Mouse (Mus musculus) midbrain, embryonic 12.5 days (tissue): ENCODE results near the gene A930033H14Rik. TPM values are rescaled to one million over a fixed set of nuclear protein-coding genes. Genes with fewer than 3 reads are reported as not detected.

Source experiments
- ATAC-seq: fragments of 200-750 bp; cut with Nextera tagmentation; 2 replicates; pipeline ENCODE4 v1.8.0; 2017; ENCODE audit warnings: low read depth, moderate TSS enrichment, moderate library complexity; ENCODE audit not compliant: low FRiP score
- H3K27ac ChIP-seq: fragments of 300-500 bp; sonication (generic); replicated peaks from 2 replicates; pipeline ENCODE4 v1.5.1; 2016; ENCODE audit warnings: mild to moderate bottlenecking
- H3K27me3 ChIP-seq: fragments of 300-500 bp; sonication (generic); 2 replicates; pipeline ENCODE4 v1.6.1; 2016; ENCODE audit warnings: mild to moderate bottlenecking
- H3K36me3 ChIP-seq: fragments of 300-500 bp; sonication (generic); 2 replicates; pipeline ENCODE4 v1.6.1; 2016
- H3K4me1 ChIP-seq: fragments of 300-500 bp; sonication (generic); 2 replicates; pipeline ENCODE4 v1.6.1; 2016
- H3K4me2 ChIP-seq: fragments of 300-500 bp; sonication (generic); replicated peaks from 2 replicates; pipeline ENCODE4 v1.6.1; 2016; ENCODE audit warnings: mild to moderate bottlenecking, moderate library complexity
- H3K4me3 ChIP-seq: fragments of 300-500 bp; sonication (generic); 2 replicates; pipeline ENCODE4 v1.5.1; 2016; ENCODE audit warnings: mild to moderate bottlenecking
- H3K9ac ChIP-seq: fragments of 300-500 bp; sonication (generic); replicated peaks from 2 replicates; pipeline ENCODE4 v1.6.1; 2016; ENCODE audit warnings: mild to moderate bottlenecking, moderate library complexity
- H3K9me3 ChIP-seq: fragments of 300-500 bp; sonication (generic); 2 replicates; pipeline ENCODE4 v1.6.1; 2016; ENCODE audit warnings: mild to moderate bottlenecking
- WGBS: fragments of 180-500 bp; shearing (Covaris S2); methylation state at CpG from one replicate; pipeline ENCODE4 v1.1.7; 2016; 5-methylcytosine and 5-hydroxymethylcytosine counted together
- polyA plus RNA-seq: library from polyadenylated mRNA; unstranded; fragments of >200 nt; fragmentation: Nextera tagmentation; extraction: Ambion mirVana; gene quantifications from 2 replicates; pipeline ENCODE4 v1.2.1, GENCODE M21; 2016

A930033H14Rik gene
- polyA plus RNA-seq, 1 experiment from 2014 or later = 1.1 TPM

DNA sequence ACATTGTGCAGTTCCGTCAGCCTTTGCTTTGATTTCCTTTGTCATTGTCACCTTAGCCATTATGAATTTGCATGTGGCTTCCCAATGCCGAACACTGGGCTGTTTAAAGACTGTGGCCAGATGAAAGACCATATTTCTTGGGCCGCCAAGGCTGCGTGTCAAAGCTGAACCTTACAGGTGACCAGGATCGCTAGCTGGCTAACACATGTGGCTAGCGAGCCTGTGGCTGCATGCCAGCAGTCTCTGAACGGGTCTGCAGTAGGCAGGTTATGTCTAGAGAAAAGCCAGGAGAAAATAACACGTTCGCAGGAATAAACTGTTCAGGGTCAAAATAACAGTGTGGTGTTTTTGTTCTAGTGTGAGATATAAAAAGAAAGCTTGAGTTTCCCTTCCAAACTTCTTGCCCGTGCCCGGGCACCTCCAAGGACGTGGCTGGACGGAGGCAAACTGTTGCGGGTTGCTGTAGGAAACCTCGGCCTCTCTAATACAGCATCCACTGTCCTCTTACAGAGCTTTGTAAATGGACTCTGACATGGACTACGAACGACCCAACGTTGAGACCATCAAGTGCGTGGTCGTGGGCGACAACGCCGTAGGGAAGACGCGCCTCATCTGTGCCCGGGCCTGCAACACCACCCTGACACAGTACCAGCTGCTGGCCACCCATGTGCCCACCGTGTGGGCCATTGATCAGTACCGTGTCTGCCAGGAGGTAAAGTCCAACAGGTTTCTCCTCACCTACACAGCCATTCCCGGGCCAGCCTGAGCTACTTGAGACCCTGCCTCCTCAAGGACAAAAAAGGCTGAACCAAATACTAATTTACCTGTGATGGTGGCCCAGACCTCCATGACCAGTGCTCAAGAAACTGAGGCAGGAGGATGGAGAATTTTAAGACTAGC is 35.6 kb upstream of the A930033H14Rik start:
- Histone ChIP-seq H3K4me1 (peaks cover 5% of the 10 kb centered on the region; the same call in 1 of the 2 replicates), H3K36me3 (peaks cover 11% of the 10 kb centered on the region), H3K4me2 (no peak overlapping the region), H3K9me3 (no peaks in the 10 kb centered on the region; the same call in 1 of the 2 replicates), H3K27me3 (no peaks in the 10 kb centered on the region), H3K9ac (no peak overlapping the region), H3K4me3 (no peak overlapping the region), H3K27ac (no peak overlapping the region)
- ATAC-seq = no peak
- WGBS = 93% methylated on average over 29 of the region's 29 CpGs

DNA sequence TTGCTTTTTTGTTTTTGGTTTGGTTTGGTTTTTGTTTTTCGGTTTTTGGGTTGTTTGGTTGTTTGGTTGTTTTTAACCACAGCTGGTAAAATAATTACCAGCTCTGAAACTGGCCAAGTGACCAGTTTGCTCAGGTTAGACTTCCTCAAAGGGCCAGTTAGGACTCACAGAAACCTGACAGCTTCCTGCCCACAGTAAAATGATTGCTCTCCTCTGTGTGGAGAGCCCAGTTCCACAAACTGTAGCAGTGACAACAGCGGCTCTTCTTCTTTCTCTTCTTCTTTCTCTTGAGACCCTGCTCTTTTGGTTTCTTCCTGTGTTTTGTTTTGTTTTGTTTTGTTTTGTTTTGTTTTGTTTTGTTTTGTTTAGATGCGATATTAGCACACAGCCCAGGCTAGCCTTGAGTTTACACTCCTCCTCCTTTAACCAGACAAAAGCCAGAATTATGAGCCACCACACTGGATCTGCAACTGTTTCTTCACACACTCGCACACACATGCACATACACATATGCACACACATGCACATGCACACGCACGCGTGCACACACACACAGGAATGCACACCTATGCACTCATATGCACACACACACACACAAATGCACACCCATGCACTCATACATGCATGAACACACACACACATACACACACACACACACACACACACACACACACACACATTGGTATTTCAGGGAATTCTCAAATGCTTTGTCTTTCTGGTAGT is 34.6 kb upstream of the A930033H14Rik start:
- Histone ChIP-seq H3K27ac (no peak overlapping the region), H3K9ac (no peak overlapping the region), H3K4me1 (no peaks in the 10 kb centered on the region), H3K9me3 (no peaks in the 10 kb centered on the region; the same call in 1 of the 2 replicates), H3K27me3 (no peaks in the 10 kb centered on the region), H3K36me3 (peaks cover 11% of the 10 kb centered on the region), H3K4me2 (no peak overlapping the region), H3K4me3 (no peak overlapping the region)
- WGBS = 93% methylated on average over 7 of the region's 7 CpGs
- no peak for ATAC-seq

DNA sequence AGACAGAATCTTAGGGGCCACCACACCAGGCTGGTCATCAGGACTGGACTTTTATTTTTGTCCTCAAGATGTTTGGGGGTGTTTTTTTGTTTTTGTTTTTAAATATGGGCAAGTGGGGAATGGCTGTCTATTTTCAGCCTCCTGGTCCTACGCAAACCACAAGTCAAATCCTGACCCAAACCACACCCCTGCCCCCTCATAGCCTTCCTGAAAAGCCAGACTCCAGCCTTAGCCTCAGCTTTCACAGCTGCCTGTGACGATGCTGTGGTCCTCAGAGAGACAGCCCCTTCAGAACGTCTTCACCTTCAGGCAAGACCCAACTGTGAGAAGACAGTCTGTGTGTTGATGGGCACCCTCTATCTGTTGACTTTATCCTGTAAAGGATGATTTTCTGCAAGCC is 33.9 kb upstream of the A930033H14Rik start:
- H3K4me3 ChIP-seq = no peak overlapping the region
- H3K4me2 ChIP-seq = no peak overlapping the region
- H3K36me3 ChIP-seq = peaks cover 8% of the 10 kb centered on the region; the same call in 1 of the 2 replicates
- 82% methylated on average over 3 of the region's 3 CpGs for WGBS
- H3K27ac ChIP-seq = no peak overlapping the region
- H3K9ac ChIP-seq = no peak overlapping the region
- H3K27me3 ChIP-seq = no peaks in the 10 kb centered on the region
- H3K9me3 ChIP-seq = no peaks in the 10 kb centered on the region; the same call in 1 of the 2 replicates
- ATAC-seq = no peak
- no peaks in the 10 kb centered on the region for H3K4me1 ChIP-seq

DNA sequence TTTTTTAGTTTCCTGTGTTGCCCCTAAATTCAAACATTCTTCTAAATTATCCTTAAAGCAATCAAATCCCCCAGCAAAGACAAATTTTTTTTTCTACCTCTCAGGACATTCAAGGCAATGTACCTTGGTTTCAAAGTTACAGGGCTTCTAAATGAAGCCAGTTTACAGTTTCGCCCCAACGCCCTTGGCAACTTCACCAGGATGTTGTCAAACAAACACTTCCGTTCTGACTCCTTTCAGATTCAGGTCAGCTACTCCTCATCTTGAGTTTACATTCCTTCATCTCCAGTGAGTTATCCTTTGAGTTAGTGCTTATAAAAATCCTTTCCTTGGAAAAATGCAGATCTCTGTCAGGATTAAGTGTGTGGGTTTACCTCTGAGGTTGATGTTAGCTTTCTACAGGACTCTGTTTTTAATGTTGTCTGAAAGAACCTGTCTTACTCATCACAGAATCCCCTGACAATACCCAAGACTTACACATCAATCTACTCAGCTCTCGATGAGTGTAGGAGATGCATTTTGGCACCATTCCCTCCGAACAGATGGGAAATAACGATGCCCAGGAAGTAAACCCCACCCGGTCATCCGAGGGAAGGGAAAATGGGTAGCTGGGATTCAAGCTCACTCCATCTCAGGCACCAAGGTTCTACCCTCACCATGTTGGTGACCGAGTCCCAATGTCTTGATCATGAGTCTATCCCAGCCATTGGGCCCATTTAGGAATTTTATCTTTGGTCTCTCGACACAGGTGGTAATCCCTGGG is 33.2 kb upstream of the A930033H14Rik start:
- no peaks in the 10 kb centered on the region; the same call in 1 of the 2 replicates for H3K9me3 ChIP-seq
- H3K4me2 ChIP-seq = no peak overlapping the region
- peaks cover 8% of the 10 kb centered on the region; the same call in 1 of the 2 replicates for H3K36me3 ChIP-seq
- no peak overlapping the region for H3K4me3 ChIP-seq
- H3K27ac ChIP-seq = no peak overlapping the region
- no peak overlapping the region for H3K9ac ChIP-seq
- no peaks in the 10 kb centered on the region for H3K4me1 ChIP-seq
- 93% methylated on average over 10 of the region's 10 CpGs for WGBS
- ATAC-seq = no peak
- no peaks in the 10 kb centered on the region for H3K27me3 ChIP-seq

DNA sequence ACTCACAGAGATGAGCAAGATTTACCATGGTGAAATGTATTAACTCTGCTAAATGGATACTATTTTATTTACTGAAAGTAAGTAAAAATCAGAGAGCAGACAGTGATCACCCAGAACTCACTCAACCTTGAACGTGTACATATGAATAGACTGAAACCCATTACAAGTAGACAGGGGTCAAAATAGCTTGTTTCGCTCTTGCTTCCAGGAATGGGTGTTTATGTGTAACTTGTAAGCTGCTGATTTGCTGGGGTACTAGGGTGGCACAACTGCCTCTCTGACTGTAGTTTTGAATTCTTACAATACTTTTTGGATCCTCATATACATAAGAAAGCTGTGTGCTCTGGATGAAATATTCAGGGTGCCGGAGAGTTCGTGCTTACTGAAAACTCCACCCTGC is 32.3 kb upstream of the A930033H14Rik start:
- Histone ChIP-seq H3K9me3 (no peaks in the 10 kb centered on the region; the same call in 1 of the 2 replicates), H3K36me3 (peaks cover 8% of the 10 kb centered on the region; the same call in 1 of the 2 replicates), H3K9ac (no peak overlapping the region), H3K4me1 (no peaks in the 10 kb centered on the region), H3K4me3 (no peak overlapping the region), H3K4me2 (no peak overlapping the region), H3K27ac (no peak overlapping the region), H3K27me3 (no peaks in the 10 kb centered on the region)
- WGBS = 90% methylated on average over 4 of the region's 4 CpGs
- no peak for ATAC-seq

DNA sequence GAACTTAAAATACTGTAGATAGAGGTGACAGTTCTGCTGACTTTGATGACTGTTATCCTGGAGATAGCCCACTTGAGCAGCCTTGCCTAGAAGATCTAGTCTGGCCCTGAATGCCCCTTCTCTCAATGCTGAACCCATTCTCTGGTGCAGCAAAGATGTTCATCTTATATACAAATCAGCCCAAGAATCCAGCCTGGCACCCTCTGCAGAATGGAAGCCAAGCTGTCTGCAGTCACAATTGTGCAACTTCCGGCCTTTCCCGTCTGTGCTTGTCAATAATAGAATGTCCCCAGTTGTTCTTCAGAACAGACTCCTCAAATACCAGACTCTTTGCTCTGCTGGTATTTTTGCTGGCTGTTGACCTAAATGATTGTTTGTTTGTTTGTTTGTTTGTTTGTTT is 27.6 kb upstream of the A930033H14Rik start:
- 93% methylated on average over 2 of the region's 2 CpGs for WGBS

DNA sequence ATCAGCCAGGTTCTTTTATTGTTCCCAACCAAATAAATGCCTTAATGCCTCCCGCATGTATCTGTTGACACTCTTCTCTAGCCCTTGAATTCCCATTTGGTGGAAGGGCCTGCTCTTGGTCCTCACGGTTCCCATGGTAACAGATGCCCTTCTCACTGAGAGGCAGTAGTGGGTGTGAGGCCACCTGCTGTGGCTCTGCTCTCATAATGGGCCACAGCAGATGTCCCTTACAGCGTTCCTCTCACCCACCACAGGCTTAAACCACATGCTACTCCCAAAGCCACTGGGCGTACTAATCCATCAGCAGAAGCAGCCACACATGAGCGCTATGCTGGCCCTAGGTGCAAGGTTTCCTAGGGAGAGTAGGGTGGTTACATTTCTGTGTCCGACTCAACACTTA is 25.4 kb upstream of the A930033H14Rik start:
- H3K9me3 ChIP-seq = no peaks in the 10 kb centered on the region
- H3K4me1 ChIP-seq = peaks cover 4% of the 10 kb centered on the region; the same call in 1 of the 2 replicates
- peak; percentile 80; the same call in 1 of the 2 replicates for ATAC-seq
- WGBS = 55% methylated on average over 6 of the region's 6 CpGs
- H3K36me3 ChIP-seq = no peaks in the 10 kb centered on the region
- no peak overlapping the region for H3K9ac ChIP-seq
- 0 out of 2 replicates have a peak overlapping the region, but pooled peaks have one; percentile 26 for H3K27ac ChIP-seq
- no peaks in the 10 kb centered on the region for H3K27me3 ChIP-seq
- no peak overlapping the region for H3K4me3 ChIP-seq
- H3K4me2 ChIP-seq = no peak overlapping the region

More for the DNA sequence above, 27.6 kb upstream of the A930033H14Rik start:
- no peaks in the 10 kb centered on the region for H3K27me3 ChIP-seq
- no peak overlapping the region for H3K4me2 ChIP-seq
- H3K27ac ChIP-seq = no peak overlapping the region
- no peak overlapping the region for H3K4me3 ChIP-seq
- H3K4me1 ChIP-seq = peaks cover 4% of the 10 kb centered on the region; the same call in 1 of the 2 replicates
- no peak overlapping the region for H3K9ac ChIP-seq
- H3K9me3 ChIP-seq = no peaks in the 10 kb centered on the region
- H3K36me3 ChIP-seq = no peaks in the 10 kb centered on the region
- no peak for ATAC-seq

DNA sequence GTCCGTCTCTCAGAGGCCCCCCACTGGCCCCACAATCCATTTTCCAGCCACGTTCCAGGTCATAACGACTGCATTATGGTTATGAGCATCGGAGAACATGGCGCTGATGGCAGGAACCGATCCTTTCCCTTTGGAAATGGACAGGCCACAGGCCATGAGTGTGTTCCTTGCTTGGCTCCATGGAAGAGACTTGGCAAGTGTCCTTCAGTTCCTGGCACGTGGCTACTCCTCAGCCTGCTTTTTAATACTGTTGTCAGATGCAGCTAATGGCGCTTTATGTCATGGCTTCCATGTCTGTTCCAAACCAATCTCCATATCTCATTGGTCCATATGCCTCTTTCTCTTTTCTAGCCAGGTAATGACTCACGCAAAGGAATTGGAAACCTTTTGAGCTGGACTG is 24.9 kb upstream of the A930033H14Rik start:
- no peaks in the 10 kb centered on the region for H3K36me3 ChIP-seq
- no peak overlapping the region for H3K4me3 ChIP-seq
- H3K27ac ChIP-seq = no peak overlapping the region
- H3K27me3 ChIP-seq = no peaks in the 10 kb centered on the region
- no peaks in the 10 kb centered on the region for H3K9me3 ChIP-seq
- WGBS = 90% methylated on average over 9 of the region's 9 CpGs
- H3K4me2 ChIP-seq = no peak overlapping the region
- H3K4me1 ChIP-seq = peaks cover 4% of the 10 kb centered on the region; the same call in 1 of the 2 replicates
- ATAC-seq = no peak
- H3K9ac ChIP-seq = no peak overlapping the region

DNA sequence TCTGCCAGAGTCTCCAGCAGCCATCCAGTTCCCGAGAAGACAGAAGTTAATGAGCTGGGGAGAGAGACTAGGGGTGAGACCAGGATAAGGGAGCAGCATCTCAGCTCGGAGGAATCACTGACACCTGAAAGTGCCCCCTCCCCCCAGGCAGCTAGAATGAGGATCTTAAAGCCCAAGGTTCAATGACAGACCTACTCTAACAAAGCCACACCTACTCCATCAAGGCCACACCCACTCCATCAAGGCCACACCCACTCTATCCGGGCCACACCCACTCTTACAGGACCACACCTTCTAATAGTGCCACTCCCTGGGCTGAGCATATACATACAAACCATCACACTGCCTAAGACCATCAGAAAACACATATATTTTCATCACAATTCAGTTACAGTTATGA is 24.3 kb upstream of the A930033H14Rik start:
- no peaks in the 10 kb centered on the region for H3K27me3 ChIP-seq
- no peak overlapping the region for H3K4me3 ChIP-seq
- no peaks in the 10 kb centered on the region for H3K9me3 ChIP-seq
- H3K36me3 ChIP-seq = no peaks in the 10 kb centered on the region
- WGBS = 90% methylated on average over 3 of the region's 3 CpGs
- no peak overlapping the region for H3K27ac ChIP-seq
- H3K4me2 ChIP-seq = no peak overlapping the region
- H3K4me1 ChIP-seq = peaks cover 4% of the 10 kb centered on the region; the same call in 1 of the 2 replicates
- ATAC-seq = no peak
- H3K9ac ChIP-seq = no peak overlapping the region

DNA sequence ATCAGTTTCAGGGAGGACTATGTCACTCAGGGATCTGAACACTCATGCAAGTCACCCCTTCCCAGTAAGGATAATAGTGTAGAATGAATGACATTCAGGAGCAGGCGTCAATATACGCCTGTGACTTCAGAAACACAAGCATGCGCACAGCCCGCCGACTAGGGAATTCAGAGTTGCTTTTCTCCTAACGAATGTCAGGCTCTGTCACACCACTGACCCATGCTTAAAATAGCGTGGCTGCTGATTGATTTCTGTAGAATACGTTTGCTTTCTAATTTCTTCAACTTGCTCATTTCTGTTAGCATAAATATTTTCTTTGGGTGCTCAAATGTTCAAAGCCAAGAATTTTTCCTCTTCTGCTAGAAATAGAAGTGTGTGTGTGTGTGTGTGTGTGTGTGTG is 13.1 kb upstream of the A930033H14Rik start:
- Histone ChIP-seq H3K36me3 (no peaks in the 10 kb centered on the region), H3K4me3 (no peak overlapping the region), H3K9ac (no peak overlapping the region), H3K27ac (no peak overlapping the region), H3K4me1 (no peaks in the 10 kb centered on the region), H3K4me2 (no peak overlapping the region), H3K27me3 (no peaks in the 10 kb centered on the region), H3K9me3 (no peaks in the 10 kb centered on the region)
- WGBS = 83% methylated on average over 8 of the region's 8 CpGs
- ATAC-seq = no peak

DNA sequence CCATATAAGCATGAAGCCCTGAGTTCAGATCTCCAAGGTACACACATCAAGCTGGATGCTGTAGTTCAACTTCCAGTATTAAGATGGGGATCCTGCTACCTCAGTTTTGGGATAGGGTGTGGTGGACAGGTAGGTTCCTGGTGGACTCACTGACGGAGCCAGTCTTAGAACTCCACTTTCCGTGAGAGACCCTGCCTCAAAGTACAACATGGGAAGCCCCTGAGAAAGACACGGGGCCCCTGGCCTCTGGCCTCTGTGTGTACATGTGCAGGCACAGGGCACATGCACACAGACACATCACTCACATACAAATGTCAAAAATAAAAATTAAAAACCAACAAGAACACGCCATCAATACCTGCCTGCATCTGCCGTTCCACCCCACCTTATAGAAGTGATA is 12.6 kb upstream of the A930033H14Rik start:
- H3K4me3 ChIP-seq = no peak overlapping the region
- H3K9ac ChIP-seq = no peak overlapping the region
- no peak overlapping the region for H3K27ac ChIP-seq
- H3K9me3 ChIP-seq = no peaks in the 10 kb centered on the region
- WGBS = 96% methylated on average over 5 of the region's 5 CpGs
- H3K36me3 ChIP-seq = no peaks in the 10 kb centered on the region
- no peak for ATAC-seq
- no peaks in the 10 kb centered on the region for H3K27me3 ChIP-seq
- no peaks in the 10 kb centered on the region for H3K4me1 ChIP-seq
- H3K4me2 ChIP-seq = no peak overlapping the region
